In genomic region chr7:46251841-46252240, GRCm38 (mm10) we compare ENCODE assay signal across 16 mouse cellular contexts. TPM values are rescaled to one million over a fixed set of nuclear protein-coding genes. Genes with fewer than 3 reads are reported as not detected.
DNase-seq lines count a peak whose midpoint lies in the region; ATAC-seq and TF ChIP-seq lines count a peak whose summit lies in the region.
"Had no signal": no experiment of that assay in that cellular context is flagged by ENCODE, and none has a peak within 500 bp of the region (broad histone marks: within the 10 kb centered on the region; RNA-seq: fewer than 3 reads in every experiment).

No protein-coding gene starts in this region.

- no peaks in the 10 kb centered on the region for H3K4me1 ChIP-seq in liver, adult 2 months (ENCODE audit: control insufficient read depth, insufficient read depth, low read length)
- H3K4me1 ChIP-seq in liver, embryonic 12.5 days: no peaks in the 10 kb centered on the region
- H3K4me1 ChIP-seq: forebrain, embryonic 13.5 days; midbrain, embryonic 13.5 days; neural tube, embryonic 12.5 days had no signal

- no peak overlapping the region for H3K27ac ChIP-seq in liver, adult 2 months (replicated peaks; ENCODE audit: insufficient read depth, low read depth, low read length)
- no peak overlapping the region for H3K27ac ChIP-seq in liver, embryonic 12.5 days
- H3K27ac ChIP-seq: forebrain, embryonic 13.5 days; hindbrain, embryonic 13.5 days; midbrain, embryonic 13.5 days; neural tube, embryonic 12.5 days had no signal

- no peak overlapping the region for H3K4me3 ChIP-seq in liver, adult 2 months (ENCODE audit: insufficient read depth, low read depth, low read length)
- H3K4me3 ChIP-seq in liver, embryonic 12.5 days: no peak overlapping the region
- H3K4me3 ChIP-seq: forebrain, embryonic 13.5 days; hindbrain, embryonic 13.5 days; midbrain, embryonic 13.5 days; neural tube, embryonic 12.5 days had no signal

- no peak overlapping the region for H3K9ac ChIP-seq in liver, adult 2 months (ENCODE audit: low read depth, low read length)
- no peak overlapping the region for H3K9ac ChIP-seq in liver, embryonic 12.5 days
- H3K9ac ChIP-seq: forebrain, embryonic 13.5 days; hindbrain, embryonic 13.5 days; midbrain, embryonic 13.5 days; neural tube, embryonic 12.5 days had no signal

- H3K4me2 ChIP-seq in liver, embryonic 12.5 days: no peak overlapping the region
- H3K4me2 ChIP-seq: forebrain, embryonic 13.5 days; heart, embryonic 11.5 days; hindbrain, embryonic 13.5 days; midbrain, embryonic 13.5 days; neural tube, embryonic 12.5 days had no signal

- no peaks in the 10 kb centered on the region for H3K36me3 ChIP-seq in liver, adult 2 months (ENCODE audit: control insufficient read depth, insufficient read depth, low read length)
- no peaks in the 10 kb centered on the region for H3K36me3 ChIP-seq in liver, embryonic 12.5 days
- H3K36me3 ChIP-seq: hindbrain, embryonic 13.5 days; midbrain, embryonic 13.5 days; neural tube, embryonic 12.5 days had no signal

- no peak for TF ChIP-seq POLR2A in liver, adult 2 months (IDR thresholded peaks at IDR 0.05; ENCODE audit: extremely low read depth, insufficient read depth, low read length)

- ATAC-seq in CD4-positive, CD25-positive, alpha-beta regulatory T cell, adult 4 months: no peak
- no peak for ATAC-seq in liver, embryonic 12.5 days
- ATAC-seq: forebrain, embryonic 13.5 days; midbrain, embryonic 13.5 days had no signal

- no peaks in the 10 kb centered on the region; the same call in 1 of the 2 replicates for H3K27me3 ChIP-seq in liver, adult 2 months (ENCODE audit: control insufficient read depth, insufficient read depth, low read length)
- H3K27me3 ChIP-seq in liver, embryonic 12.5 days (replicated peaks): no peaks in the 10 kb centered on the region; the same call in 1 of the 2 replicates
- H3K27me3 ChIP-seq: forebrain, embryonic 13.5 days; hindbrain, embryonic 13.5 days; midbrain, embryonic 13.5 days; neural tube, embryonic 12.5 days had no signal

- peak; percentile 23; the same call in 1 of the 2 replicates for TF ChIP-seq CTCF in liver, adult 2 months (IDR thresholded peaks at IDR 0.05; ENCODE audit: low read depth, low read length)

- peak; percentile 20 for DNase-seq in CD4-positive, CD25-positive, alpha-beta regulatory T cell, adult 2 months (ENCODE audit: low read depth, low spot score)
- DNase-seq in liver, adult 2 months (ENCODE audit: extremely low read depth, low read depth, low spot score): no peak
- DNase-seq in 416B (ENCODE audit: low read depth) (peak; percentile 52), ZHBTc4 (ENCODE audit: low read depth, low spot score) (peak; percentile 51)
- no peak for DNase-seq in layer of hippocampus, adult 9-11 months
- DNase-seq in cerebellum, adult 8-10 months: no peak
- DNase-seq: gastrocnemius, postnatal 14 days; lung, adult 18-20 months; right cerebral cortex, adult 18-20 months had no signal

- H3K9me3 ChIP-seq in liver, embryonic 12.5 days (replicated peaks): no peaks in the 10 kb centered on the region
- H3K9me3 ChIP-seq: forebrain, embryonic 13.5 days; hindbrain, embryonic 13.5 days; midbrain, embryonic 13.5 days; neural tube, embryonic 12.5 days had no signal

- H3K79me2 ChIP-seq in liver, adult 2 months (ENCODE audit: control insufficient read depth, insufficient read depth, low read length): no peaks in the 10 kb centered on the region

- WGBS in liver, adult 2 months: 77% methylated on average over 4 of the region's 4 CpGs
- WGBS in liver, embryonic 12.5 days (ENCODE audit: insufficient replicate concordance): 62% methylated on average over 4 of the region's 4 CpGs

RNA-seq across cellular contexts. Expression of gene Otog, which starts 11.1 kb away (rescaled TPM):
- not detected for polyA plus RNA-seq in CD4-positive, CD25-positive, alpha-beta regulatory T cell, adult 4 months (2017; shearing (Covaris generic))
- not detected in 2 replicates for total RNA-seq in liver, adult 2 months (2014; rRNA removed)
- not detected in 2 replicates for polyA plus RNA-seq in liver, adult 2 months (2012; rRNA removed)
- not detected in 2 replicates for polyA plus RNA-seq in liver, embryonic 12.5 days (2016; fragmentation: Nextera tagmentation; extraction: Ambion mirVana)
- polyA plus RNA-seq: forebrain, embryonic 13.5 days; heart, embryonic 11.5 days had no signal

RNA-seq across cellular contexts. Expression of gene Ush1c, which starts 13.5 kb away (rescaled TPM):
- polyA plus RNA-seq in CD4-positive, CD25-positive, alpha-beta regulatory T cell, adult 4 months (2017; shearing (Covaris generic)): not detected
- total RNA-seq in liver, adult 2 months (2014; rRNA removed): not detected in 2 replicates
- not detected in 2 replicates for polyA plus RNA-seq in liver, adult 2 months (2012; rRNA removed)
- 0.11 TPM in 1 of 2 replicates, not detected in the other for polyA plus RNA-seq in liver, embryonic 12.5 days (2016; fragmentation: Nextera tagmentation; extraction: Ambion mirVana)

Comparison
In these comparisons a context has a peak if more than half of its experiments do, and no peak if none do; other contexts are left out.
1. DNase-seq: peak in CD4-positive, CD25-positive, alpha-beta regulatory T cell, adult 2 months (single experiment), 416B (single experiment) and ZHBTc4 (single experiment); none in liver, adult 2 months (single experiment), layer of hippocampus, adult 9-11 months (single experiment) and cerebellum, adult 8-10 months (single experiment).